9 mouse cellular contexts compared by ENCODE assay signal in genomic region chr7:130605111-130605510, GRCm38 (mm10). TPM values are rescaled to one million over a fixed set of nuclear protein-coding genes. Genes with fewer than 3 reads are reported as not detected.
A peak's percentile ranks its signal among the peaks of the same experiment; 100 is the strongest.
DNase-seq lines count a peak whose midpoint lies in the region; ATAC-seq and TF ChIP-seq lines count a peak whose summit lies in the region.
"Had no signal": no experiment of that assay in that cellular context is flagged by ENCODE, and none has a peak within 500 bp of the region (broad histone marks: within the 10 kb centered on the region; RNA-seq: fewer than 3 reads in every experiment).

No protein-coding gene starts in this region.

- no peak overlapping the region for H3K4me3 ChIP-seq in embryonic facial prominence, embryonic 11.5 days (ENCODE audit: low read depth, low read length)
- H3K4me3 ChIP-seq in embryonic facial prominence, embryonic 10.5 days, result no peak overlapping the region
- no peak overlapping the region for H3K4me3 ChIP-seq in thymus, adult 2 months (ENCODE audit: control insufficient read depth, insufficient read depth, low read length)
- H3K4me3 ChIP-seq in lung, adult 2 months (replicated peaks; ENCODE audit: extremely low read depth, low read depth, low read length), result no peak overlapping the region
- no peak overlapping the region for H3K4me3 ChIP-seq in forebrain, embryonic 13.5 days
- H3K4me3 ChIP-seq: neural tube, embryonic 13.5 days had no signal

- peak; percentile 48 for DNase-seq in embryonic facial prominence, embryonic 11.5 days (ENCODE audit: low spot score)
- no peak for DNase-seq in embryonic facial prominence, embryonic 10.5 days (ENCODE audit: low spot score)
- DNase-seq in thymus, adult 2 months, result peak; percentile 7
- no peak for DNase-seq in thymus, postnatal 36 days
- DNase-seq in lung, adult 2 months, result no peak
- DNase-seq in right cerebral cortex, adult 2 months (ENCODE audit: low spot score in 2 of 2), result no peak
- no peak for DNase-seq in ovary, adult 18-20 months (ENCODE audit: low spot score)

- ATAC-seq in embryonic facial prominence, embryonic 11.5 days (replicated peaks; ENCODE audit: insufficient number of reproducible peaks, low FRiP score, low TSS enrichment, low read depth), result no peak
- ATAC-seq in forebrain, embryonic 13.5 days, result no peak

- H3K9me3 ChIP-seq in embryonic facial prominence, embryonic 11.5 days (replicated peaks; ENCODE audit: control insufficient read depth, low read length), result no peaks in the 10 kb centered on the region
- H3K9me3 ChIP-seq in embryonic facial prominence, embryonic 10.5 days, result no peaks in the 10 kb centered on the region
- no peaks in the 10 kb centered on the region for H3K9me3 ChIP-seq in forebrain, embryonic 13.5 days (replicated peaks)
- H3K9me3 ChIP-seq: neural tube, embryonic 13.5 days had no signal

- no peaks in the 10 kb centered on the region for H3K27me3 ChIP-seq in embryonic facial prominence, embryonic 11.5 days (ENCODE audit: control insufficient read depth, insufficient read depth, low read length)
- H3K27me3 ChIP-seq in embryonic facial prominence, embryonic 10.5 days (replicated peaks; ENCODE audit: low read depth, poor library complexity, severe bottlenecking), result no peaks in the 10 kb centered on the region
- H3K27me3 ChIP-seq in thymus, adult 2 months (ENCODE audit: control insufficient read depth, insufficient read depth, low read length), result no peaks in the 10 kb centered on the region
- H3K27me3 ChIP-seq in forebrain, embryonic 13.5 days, result no peaks in the 10 kb centered on the region
- H3K27me3 ChIP-seq: neural tube, embryonic 13.5 days had no signal

- no peak overlapping the region for H3K27ac ChIP-seq in embryonic facial prominence, embryonic 11.5 days (replicated peaks; ENCODE audit: low read depth, low read length)
- H3K27ac ChIP-seq in embryonic facial prominence, embryonic 10.5 days (replicated peaks), result no peak overlapping the region
- H3K27ac ChIP-seq in thymus, adult 2 months (ENCODE audit: control insufficient read depth, insufficient read depth, low read length), result no peak overlapping the region
- no peak overlapping the region for H3K27ac ChIP-seq in forebrain, embryonic 13.5 days
- H3K27ac ChIP-seq: neural tube, embryonic 13.5 days had no signal

- no peak for TF ChIP-seq CTCF in thymus, adult 2 months (IDR thresholded peaks at IDR 0.05; ENCODE audit: borderline replicate concordance, control insufficient read depth, extremely low read depth, insufficient read depth, low read length, poor library complexity)
- peak; percentile 66 for TF ChIP-seq CTCF in lung, adult 2 months (IDR thresholded peaks at IDR 0.05; ENCODE audit: insufficient read depth, low read length)

- 28% methylated on average over 6 of the region's 6 CpGs for WGBS in embryonic facial prominence, embryonic 11.5 days
- WGBS in embryonic facial prominence, embryonic 10.5 days, result 21% methylated on average over 6 of the region's 6 CpGs
- 33% methylated on average over 6 of the region's 6 CpGs for WGBS in thymus, adult 2 months
- WGBS in lung, adult 2 months, result 20% methylated on average over 6 of the region's 6 CpGs
- WGBS in forebrain, embryonic 13.5 days, result 28% methylated on average over 6 of the region's 6 CpGs

- H3K4me1 ChIP-seq in embryonic facial prominence, embryonic 11.5 days (ENCODE audit: control insufficient read depth, insufficient read depth, low read length), result no peaks in the 10 kb centered on the region
- peaks cover 7% of the 10 kb centered on the region for H3K4me1 ChIP-seq in embryonic facial prominence, embryonic 10.5 days
- no peaks in the 10 kb centered on the region for H3K4me1 ChIP-seq in thymus, adult 2 months (replicated peaks; ENCODE audit: control insufficient read depth, insufficient read depth, low read length)
- H3K4me1 ChIP-seq in lung, adult 2 months (ENCODE audit: control insufficient read depth, insufficient read depth, low read length), result no peaks in the 10 kb centered on the region
- H3K4me1 ChIP-seq in forebrain, embryonic 13.5 days, result no peaks in the 10 kb centered on the region

- no peak for TF ChIP-seq POLR2A in thymus, adult 2 months (IDR thresholded peaks at IDR 0.05; ENCODE audit: control insufficient read depth, extremely low read depth, insufficient read depth, low read length, poor library complexity)
- no peak for TF ChIP-seq POLR2A in lung, adult 2 months (IDR thresholded peaks at IDR 0.05; ENCODE audit: borderline replicate concordance, extremely low read depth, low read depth, low read length)

- no peaks in the 10 kb centered on the region for H3K36me3 ChIP-seq in embryonic facial prominence, embryonic 11.5 days (replicated peaks; ENCODE audit: control insufficient read depth, insufficient read depth, low read depth, low read length)
- no peaks in the 10 kb centered on the region for H3K36me3 ChIP-seq in embryonic facial prominence, embryonic 10.5 days (replicated peaks)
- no peaks in the 10 kb centered on the region for H3K36me3 ChIP-seq in thymus, adult 2 months (ENCODE audit: control insufficient read depth, insufficient read depth, low read length)
- no peaks in the 10 kb centered on the region for H3K36me3 ChIP-seq in forebrain, embryonic 13.5 days (ENCODE audit: poor library complexity, severe bottlenecking)
- H3K36me3 ChIP-seq: neural tube, embryonic 13.5 days had no signal

- no peak overlapping the region for H3K9ac ChIP-seq in embryonic facial prominence, embryonic 11.5 days (replicated peaks; ENCODE audit: low read length)
- H3K9ac ChIP-seq in forebrain, embryonic 13.5 days, result no peak overlapping the region
- H3K9ac ChIP-seq: neural tube, embryonic 13.5 days had no signal

- no peak overlapping the region for H3K4me2 ChIP-seq in embryonic facial prominence, embryonic 11.5 days (ENCODE audit: low read depth, low read length)
- H3K4me2 ChIP-seq in forebrain, embryonic 13.5 days, result no peak overlapping the region
- H3K4me2 ChIP-seq: neural tube, embryonic 13.5 days had no signal

RNA-seq across cellular contexts. Expression of gene Tacc2, which starts 27.9 kb away (rescaled TPM):
- polyA plus RNA-seq in embryonic facial prominence, embryonic 11.5 days (2014; fragmentation: Nextera tagmentation; extraction: Ambion mirVana), result 39.6 and 39.9 TPM in 2 replicates
- polyA plus RNA-seq in embryonic facial prominence, embryonic 10.5 days (2016; fragmentation: Nextera tagmentation; extraction: Ambion mirVana), result 44.0 and 49.6 TPM in 2 replicates
- polyA plus RNA-seq in thymus, adult 2 months (2012; rRNA removed), result 31.9 and 41.1 TPM in 2 replicates
- polyA plus RNA-seq in lung, adult 2 months (2012; rRNA removed), result 71.7 and 74.5 TPM in 2 replicates
- polyA plus RNA-seq in forebrain, embryonic 13.5 days (2015; fragmentation: Nextera tagmentation; extraction: Ambion mirVana), result 45.0 and 45.2 TPM in 2 replicates

RNA-seq across cellular contexts. Expression of gene Nsmce4a, which starts 32.2 kb away (rescaled TPM):
- 249 and 271 TPM in 2 replicates for polyA plus RNA-seq in embryonic facial prominence, embryonic 11.5 days (2014; fragmentation: Nextera tagmentation; extraction: Ambion mirVana)
- 196 and 197 TPM in 2 replicates for polyA plus RNA-seq in embryonic facial prominence, embryonic 10.5 days (2016; fragmentation: Nextera tagmentation; extraction: Ambion mirVana)
- 72.1 and 110 TPM in 2 replicates for polyA plus RNA-seq in thymus, adult 2 months (2012; rRNA removed)
- 29.6 and 36.3 TPM in 2 replicates for polyA plus RNA-seq in lung, adult 2 months (2012; rRNA removed)
- 161 and 166 TPM in 2 replicates for polyA plus RNA-seq in forebrain, embryonic 13.5 days (2015; fragmentation: Nextera tagmentation; extraction: Ambion mirVana)

Comparison
In these comparisons a context has a peak if more than half of its experiments do, and no peak if none do; other contexts are left out.
1. DNase-seq: peak in embryonic facial prominence, embryonic 11.5 days (single experiment) and thymus, adult 2 months (single experiment); none in embryonic facial prominence, embryonic 10.5 days (single experiment), thymus, postnatal 36 days (0 of 2), lung, adult 2 months (single experiment), right cerebral cortex, adult 2 months (0 of 2) and ovary, adult 18-20 months (single experiment).